Mouse (Mus musculus) hindbrain, embryonic 14.5 days (tissue): ENCODE data around the gene Fam102a. TPM values are rescaled to one million over a fixed set of nuclear protein-coding genes. Genes with fewer than 3 reads are reported as not detected.

ENCODE experiments used
- ATAC-seq: fragments of 200-750 bp; cut with Nextera tagmentation; 2 replicates; pipeline ENCODE4 v1.8.0; 2017; ENCODE audit warnings: moderate number of reproducible peaks, mild to moderate bottlenecking, moderate TSS enrichment, moderate library complexity; ENCODE audit not compliant: low FRiP score
- DNase-seq: peaks from one replicate; pipeline ENCODE4 v3.0.0-alpha.2; 2015; ENCODE audit warnings: low spot score
- H3K27ac ChIP-seq: fragments of 300-500 bp; sonication (generic); 2 replicates; pipeline ENCODE4 v1.5.1; 2014; ENCODE audit warnings: mild to moderate bottlenecking, moderate library complexity
- H3K27me3 ChIP-seq: fragments of 300-500 bp; sonication (generic); 2 replicates; pipeline ENCODE4 v1.6.1; 2014; ENCODE audit warnings: mild to moderate bottlenecking, low read length, mixed read lengths; ENCODE audit not compliant: control insufficient read depth, insufficient read depth
- H3K36me3 ChIP-seq: fragments of 300-500 bp; sonication (generic); replicated peaks from 2 replicates; pipeline ENCODE4 v1.6.1; 2014; ENCODE audit not compliant: control insufficient read depth, insufficient read depth
- H3K4me1 ChIP-seq: fragments of 300-500 bp; sonication (generic); replicated peaks from 2 replicates; pipeline ENCODE4 v1.6.1; 2014; ENCODE audit warnings: antibody characterized with exemption, low read length, mixed read lengths; ENCODE audit not compliant: control insufficient read depth, insufficient read depth
- H3K4me2 ChIP-seq: fragments of 300-500 bp; sonication (generic); replicated peaks from 2 replicates; pipeline ENCODE4 v1.6.1; 2014; ENCODE audit warnings: mild to moderate bottlenecking, moderate library complexity
- H3K4me3 ChIP-seq: fragments of 300-500 bp; sonication (generic); replicated peaks from 2 replicates; pipeline ENCODE4 v1.5.1; 2014; ENCODE audit warnings: mild to moderate bottlenecking, low read length
- H3K9ac ChIP-seq: fragments of 300-500 bp; sonication (generic); 2 replicates; pipeline ENCODE4 v1.6.1; 2014
- H3K9me3 ChIP-seq: fragments of 300-500 bp; sonication (generic); 2 replicates; pipeline ENCODE4 v1.6.1; 2016; ENCODE audit warnings: low read length; ENCODE audit not compliant: control insufficient read depth
- WGBS: fragments of 180-500 bp; shearing (Covaris S2); extraction: QIAGEN DNeasy Blood & Tissue Kit; methylation state at CpG from one replicate; pipeline ENCODE4 v1.1.7; 2014; 5-methylcytosine and 5-hydroxymethylcytosine counted together
- polyA plus RNA-seq: library from polyadenylated mRNA; unstranded; fragments of >200 nt; fragmentation: Nextera tagmentation; extraction: Ambion mirVana; gene quantifications from 2 replicates; pipeline ENCODE4 v1.2.1, GENCODE M21; 2014

Gene Fam102a
- polyA plus RNA-seq, 1 experiment from 2014 or later: 7.8 TPM

DNA sequence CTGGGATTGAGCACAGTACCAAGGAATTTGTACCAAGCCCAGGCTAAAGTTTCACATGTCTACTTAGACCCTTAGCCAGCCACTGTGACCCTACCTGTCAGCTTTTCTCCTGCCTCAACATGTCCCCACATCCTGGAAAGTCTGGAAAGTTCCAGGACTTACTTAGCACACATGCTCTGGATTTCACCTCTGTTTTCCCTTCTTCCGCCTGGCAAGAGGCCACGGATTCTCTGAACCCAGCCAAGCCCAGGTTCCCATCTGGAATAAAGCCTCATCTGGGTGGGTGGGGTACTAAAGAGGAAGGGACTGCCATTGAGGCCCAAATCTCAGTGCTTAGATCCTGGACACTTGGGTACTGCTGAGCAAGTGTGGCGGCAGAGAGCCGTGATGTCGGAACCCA is 2.8 kb downstream of the Fam102a start:
- Histone ChIP-seq H3K9ac (peak overlapping the region; percentile 98; the same call in 1 of the 2 replicates), H3K36me3 (no peaks in the 10 kb centered on the region), H3K4me2 (peak overlapping the region; percentile 88), H3K27me3 (no peaks in the 10 kb centered on the region), H3K4me3 (peak overlapping the region; percentile 94), H3K27ac (no peak overlapping the region), H3K9me3 (no peaks in the 10 kb centered on the region), H3K4me1 (peaks cover 56% of the 10 kb centered on the region)
- WGBS: 74% methylated on average over 5 of the region's 5 CpGs
- ATAC-seq (no peak), DNase-seq (no peak)

DNA sequence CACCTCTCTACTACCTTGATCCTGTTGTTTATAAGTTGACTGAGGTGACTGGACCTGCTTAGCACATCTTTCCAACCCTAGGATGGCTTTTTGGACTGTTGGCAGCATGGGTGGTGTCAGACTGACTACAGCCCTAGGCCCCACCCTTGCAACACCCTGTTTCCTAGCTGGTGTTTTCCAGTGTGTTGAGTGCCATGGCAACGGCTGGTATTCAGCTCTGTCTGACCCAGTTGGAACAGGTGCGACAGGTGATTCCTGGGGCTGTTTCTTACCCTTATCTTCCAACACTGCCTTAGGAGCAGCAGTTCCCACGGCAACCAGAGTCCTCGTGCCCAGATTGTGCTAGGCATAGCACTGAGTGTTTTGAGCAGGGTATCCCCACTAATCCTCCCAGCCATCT is 3.3 kb downstream of the Fam102a start:
- Histone ChIP-seq H3K9me3 (no peaks in the 10 kb centered on the region), H3K4me3 (no peak overlapping the region), H3K9ac (no peak overlapping the region), H3K36me3 (no peaks in the 10 kb centered on the region), H3K27ac (no peak overlapping the region), H3K4me1 (peaks cover 56% of the 10 kb centered on the region), H3K27me3 (no peaks in the 10 kb centered on the region), H3K4me2 (peak overlapping the region; percentile 88)
- no peak for DNase-seq
- no peak for ATAC-seq
- 63% methylated on average over 4 of the region's 4 CpGs for WGBS

GRCm38 (mm10) chr2:32539452-32539981 is 4.4 kb downstream of the Fam102a start:
- H3K9me3 ChIP-seq: no peaks in the 10 kb centered on the region
- 78% methylated on average over 14 of the region's 14 CpGs for WGBS
- H3K9ac ChIP-seq: no peak overlapping the region
- peaks cover 50% of the 10 kb centered on the region for H3K4me1 ChIP-seq
- peak overlapping the region; percentile 1 for H3K4me2 ChIP-seq
- DNase-seq (no peak), ATAC-seq (no peak)
- no peaks in the 10 kb centered on the region for H3K27me3 ChIP-seq
- H3K36me3 ChIP-seq: no peaks in the 10 kb centered on the region; the same call in 1 of the 2 replicates
- no peak overlapping the region for H3K27ac ChIP-seq
- H3K4me3 ChIP-seq: no peak overlapping the region

- no peak for DNase-seq
- peaks cover 42% of the 10 kb centered on the region for H3K4me1 ChIP-seq
- ATAC-seq: no peak
- no peak overlapping the region for H3K4me3 ChIP-seq
- H3K9me3 ChIP-seq: no peaks in the 10 kb centered on the region
- no peak overlapping the region for H3K27ac ChIP-seq
- no peaks in the 10 kb centered on the region; the same call in 1 of the 2 replicates for H3K36me3 ChIP-seq
- no peaks in the 10 kb centered on the region for H3K27me3 ChIP-seq
- no peak overlapping the region for H3K4me2 ChIP-seq
- WGBS: 94% methylated on average over 2 of the region's 2 CpGs
- H3K9ac ChIP-seq: no peak overlapping the region
These were observed 6.3 kb downstream of the Fam102a start for GRCm38 (mm10) chr2:32541333-32541908.

GRCm38 (mm10) chr2:32541986-32542573 is 6.9 kb downstream of the Fam102a start:
- H3K9me3 ChIP-seq: no peaks in the 10 kb centered on the region
- DNase-seq: no peak
- 92% methylated on average over 4 of the region's 4 CpGs for WGBS

DNA sequence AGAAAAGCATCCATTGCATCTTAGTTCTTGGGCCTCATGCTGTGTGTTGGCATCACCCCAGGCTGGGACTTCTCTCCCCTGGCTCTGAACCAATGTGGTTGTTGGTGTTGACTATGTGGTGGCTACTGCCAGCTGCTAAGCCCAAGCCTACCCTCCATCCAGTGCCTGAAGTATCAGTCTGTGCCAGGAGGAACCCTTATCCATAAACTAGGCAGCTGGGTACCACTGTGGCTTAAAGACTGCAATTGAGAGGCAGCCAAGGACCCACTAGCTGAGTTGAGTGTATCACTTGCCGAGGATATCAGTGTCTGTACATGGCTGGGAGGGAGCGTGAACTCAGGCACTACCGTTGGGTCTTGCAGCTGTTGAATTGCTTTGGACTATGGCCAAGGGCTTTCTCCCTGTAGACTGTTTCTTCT is 7.9 kb downstream of the Fam102a start:
- H3K9ac ChIP-seq: no peak overlapping the region
- H3K9me3 ChIP-seq: no peaks in the 10 kb centered on the region
- H3K4me1 ChIP-seq: peaks cover 26% of the 10 kb centered on the region
- H3K27ac ChIP-seq: no peak overlapping the region
- no peaks in the 10 kb centered on the region; the same call in 1 of the 2 replicates for H3K36me3 ChIP-seq
- DNase-seq: no peak
- H3K27me3 ChIP-seq: no peaks in the 10 kb centered on the region
- no peak overlapping the region for H3K4me2 ChIP-seq
- no peak for ATAC-seq
- H3K4me3 ChIP-seq: no peak overlapping the region
- 69% methylated on average over 3 of the region's 3 CpGs for WGBS

More at GRCm38 (mm10) chr2:32541986-32542573, 6.9 kb downstream of the Fam102a start:
- H3K4me1 ChIP-seq: peaks cover 36% of the 10 kb centered on the region
- H3K27ac ChIP-seq: no peak overlapping the region
- H3K4me3 ChIP-seq: no peak overlapping the region
- H3K27me3 ChIP-seq: no peaks in the 10 kb centered on the region
- ATAC-seq: no peak
- H3K36me3 ChIP-seq: no peaks in the 10 kb centered on the region; the same call in 1 of the 2 replicates
- no peak overlapping the region for H3K9ac ChIP-seq
- no peak overlapping the region for H3K4me2 ChIP-seq

- Histone ChIP-seq H3K27me3 (no peaks in the 10 kb centered on the region), H3K4me2 (no peak overlapping the region), H3K4me3 (no peak overlapping the region), H3K4me1 (no peaks in the 10 kb centered on the region; the same call in 1 of the 2 replicates), H3K9me3 (no peaks in the 10 kb centered on the region), H3K27ac (no peak overlapping the region), H3K36me3 (no peaks in the 10 kb centered on the region; the same call in 1 of the 2 replicates), H3K9ac (no peak overlapping the region)
- no peak for ATAC-seq
- WGBS: 91% methylated on average over 1 of the region's 1 CpGs
- DNase-seq: no peak
These were observed 11.8 kb downstream of the Fam102a start for GRCm38 (mm10) chr2:32546951-32547350.

GRCm38 (mm10) chr2:32547380-32547779 is 12.2 kb downstream of the Fam102a start:
- WGBS: 90% methylated on average over 5 of the region's 5 CpGs

DNA sequence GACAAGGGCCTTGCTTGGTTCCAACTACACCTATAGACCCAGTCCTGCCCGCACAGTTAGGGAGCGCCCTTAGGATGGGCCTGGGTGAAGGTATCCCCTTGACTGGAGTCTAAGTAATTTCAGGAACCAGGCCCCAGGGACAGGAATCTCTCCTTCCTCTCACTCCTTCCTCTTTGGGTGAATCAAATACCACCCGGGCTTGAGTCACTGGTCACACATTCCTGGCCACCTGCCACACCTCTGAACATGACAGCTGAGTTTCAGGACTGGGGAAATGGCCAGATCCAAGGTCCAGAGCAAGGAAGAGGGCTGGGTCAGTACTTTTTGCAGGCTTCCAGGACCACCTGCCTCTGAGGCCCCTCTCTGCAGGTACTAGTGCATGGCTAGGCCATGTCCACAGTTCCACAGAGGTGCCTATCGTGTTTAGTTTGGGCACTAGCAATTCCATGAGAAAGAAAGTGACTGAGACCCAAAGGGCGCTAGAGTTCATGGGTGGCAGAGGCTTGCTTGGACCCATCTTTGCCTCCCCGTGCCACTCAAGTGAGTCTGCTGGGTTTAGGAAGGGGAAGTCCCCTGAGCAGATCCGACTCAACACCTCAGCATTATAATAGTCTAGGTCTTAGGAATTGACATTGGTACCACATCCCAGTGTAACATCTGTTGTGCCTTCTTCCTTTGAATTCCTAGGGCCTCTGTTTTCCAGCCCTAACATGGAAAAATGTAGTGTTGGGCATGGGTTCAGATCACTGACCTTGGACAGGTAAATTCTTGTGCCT is 13.0 kb downstream of the Fam102a start:
- no peak for ATAC-seq

More at GRCm38 (mm10) chr2:32547380-32547779, 12.2 kb downstream of the Fam102a start:
- H3K4me2 ChIP-seq: no peak overlapping the region
- no peak overlapping the region for H3K4me3 ChIP-seq
- H3K9me3 ChIP-seq: no peaks in the 10 kb centered on the region
- ATAC-seq (no peak), DNase-seq (no peak)
- H3K27me3 ChIP-seq: no peaks in the 10 kb centered on the region
- no peaks in the 10 kb centered on the region; the same call in 1 of the 2 replicates for H3K4me1 ChIP-seq
- H3K36me3 ChIP-seq: no peaks in the 10 kb centered on the region; the same call in 1 of the 2 replicates
- H3K27ac ChIP-seq: no peak overlapping the region
- H3K9ac ChIP-seq: no peak overlapping the region

More for the DNA sequence above, 13.0 kb downstream of the Fam102a start:
- Histone ChIP-seq H3K27me3 (no peaks in the 10 kb centered on the region), H3K4me1 (no peaks in the 10 kb centered on the region; the same call in 1 of the 2 replicates), H3K27ac (no peak overlapping the region), H3K4me3 (no peak overlapping the region), H3K9me3 (no peaks in the 10 kb centered on the region), H3K36me3 (no peaks in the 10 kb centered on the region; the same call in 1 of the 2 replicates), H3K9ac (no peak overlapping the region), H3K4me2 (no peak overlapping the region)
- DNase-seq: no peak
- WGBS: 92% methylated on average over 7 of the region's 7 CpGs
